Mouse (Mus musculus): ENCODE results near the gene Gadd45g. TPM values are rescaled to one million over a fixed set of nuclear protein-coding genes. Genes with fewer than 3 reads are reported as not detected.

Gadd45g gene
- polyA plus RNA-seq, 1 experiment from 2014 or later, result 79.3 TPM

DNA sequence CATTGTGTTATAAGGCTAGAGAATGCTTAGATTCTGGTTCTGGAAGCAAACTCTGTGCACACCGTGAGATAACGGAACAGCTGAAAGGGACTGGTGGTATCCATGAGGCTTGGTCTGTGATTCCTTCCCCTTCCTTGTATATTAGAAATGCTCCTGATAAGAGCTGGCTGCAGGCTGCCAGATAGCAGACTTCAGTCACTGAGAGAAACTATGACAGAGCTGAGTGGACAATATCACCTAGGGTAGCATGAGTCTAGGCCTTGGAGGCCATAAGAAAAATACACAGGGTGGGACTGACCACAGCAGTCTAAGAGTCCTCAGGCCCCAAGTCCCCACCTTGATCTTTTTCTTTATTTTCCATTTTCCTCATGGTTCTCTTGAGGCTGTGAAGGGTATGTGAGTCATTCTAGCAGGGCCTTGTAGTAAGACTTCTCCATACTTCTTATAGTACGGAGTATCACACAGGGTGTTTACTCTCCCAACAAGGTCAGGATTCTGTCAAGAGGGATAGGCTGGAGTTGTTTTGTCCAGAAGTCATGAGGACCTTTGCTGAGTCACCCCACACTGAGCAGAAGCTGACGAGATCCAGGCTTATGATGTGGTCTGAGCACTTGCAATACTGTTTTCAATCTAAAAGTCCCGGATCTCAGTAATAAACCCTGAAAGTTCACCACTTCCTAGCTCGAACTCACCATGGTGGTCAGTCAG, 45.5 kb downstream of the Gadd45g start:
- H3K36me3 ChIP-seq, result no peaks in the 10 kb centered on the region
- H3K4me2 ChIP-seq (replicated peaks), result no peak overlapping the region
- no peak overlapping the region for H3K27ac ChIP-seq (replicated peaks)
- no peak overlapping the region for H3K9ac ChIP-seq
- no peaks in the 10 kb centered on the region for H3K27me3 ChIP-seq
- peaks cover 4% of the 10 kb centered on the region for H3K4me1 ChIP-seq
- WGBS, result 83% methylated on average over 6 of the region's 6 CpGs
- 0 out of 2 replicates have a peak, but pooled peaks cover 4% of the 10 kb centered on the region for H3K9me3 ChIP-seq (replicated peaks)
- H3K4me3 ChIP-seq (replicated peaks), result no peak overlapping the region
- ATAC-seq (ENCODE audit: insufficient number of reproducible peaks, low FRiP score, low TSS enrichment, low read depth), result no peak

DNA sequence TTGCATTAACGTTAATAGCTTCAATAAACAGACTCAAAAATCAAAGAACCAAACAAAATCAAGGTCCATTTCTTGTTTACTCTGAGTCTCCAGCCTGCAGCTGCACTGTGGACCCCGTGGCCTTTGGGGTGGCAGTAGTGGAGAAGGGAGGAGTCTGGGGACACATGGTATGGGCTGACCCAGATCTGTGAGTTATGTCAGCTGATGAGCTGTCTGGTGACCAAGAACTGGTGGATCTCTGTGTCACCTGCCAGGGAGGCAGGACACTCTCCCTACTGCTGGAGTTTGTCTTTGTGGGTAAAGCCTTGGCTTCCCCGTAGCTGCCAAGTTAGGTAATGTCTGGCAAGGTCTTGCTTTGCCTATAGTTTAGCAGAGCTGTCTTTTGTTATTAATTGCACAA, 51.1 kb downstream of the Gadd45g start:
- WGBS, result 88% methylated on average over 3 of the region's 3 CpGs
- H3K4me3 ChIP-seq (replicated peaks), result no peak overlapping the region
- H3K9me3 ChIP-seq (replicated peaks), result 0 out of 2 replicates have a peak, but pooled peaks cover 4% of the 10 kb centered on the region
- H3K36me3 ChIP-seq, result no peaks in the 10 kb centered on the region
- no peak overlapping the region for H3K4me2 ChIP-seq (replicated peaks)
- peaks cover 15% of the 10 kb centered on the region for H3K4me1 ChIP-seq
- H3K9ac ChIP-seq, result no peak overlapping the region
- H3K27me3 ChIP-seq, result no peaks in the 10 kb centered on the region
- H3K27ac ChIP-seq (replicated peaks), result no peak overlapping the region
- ATAC-seq (ENCODE audit: insufficient number of reproducible peaks, low FRiP score, low TSS enrichment, low read depth), result no peak

Other genes with a start within 250 kb of the Gadd45g start
- gene Cks2, start 201.4 kb upstream of the Gadd45g start, polyA plus RNA-seq (2015; fragmentation: Nextera tagmentation; extraction: Ambion mirVana), result 228 and 250 TPM in 2 replicates
- 31.6 and 35.1 TPM in 2 replicates for gene Secisbp2, start 195.0 kb upstream of the Gadd45g start, polyA plus RNA-seq (2015; fragmentation: Nextera tagmentation; extraction: Ambion mirVana)
- 9.4 and 11.1 TPM in 2 replicates for gene Sema4d, start 52.9 kb upstream of the Gadd45g start, polyA plus RNA-seq (2015; fragmentation: Nextera tagmentation; extraction: Ambion mirVana)